Mouse (Mus musculus) spleen, adult 2 months (tissue): ENCODE results near the gene Rmnd5b. TPM values are rescaled to one million over a fixed set of nuclear protein-coding genes. Genes with fewer than 3 reads are reported as not detected.
"Not testable (repeated sequence)": the region's sequence is repeated elsewhere in the genome, so short reads cannot be mapped to it uniquely, and the experiment has no call there.

Experiments used
- DNase-seq, 2 experiments: peaks; one replicate each; pipeline versions ENCODE4 v3.0.0 to v3.0.0-alpha.2; 2012 to 2021; ENCODE audit warnings: low spot score in 2 of 2, low read depth in 1 of 2
- H3K27ac ChIP-seq: fragments of 200-500 bp; 2 replicates; pipeline ENCODE4 v1.5.1; 2012; ENCODE audit warnings: low read length, inconsistent platforms; ENCODE audit not compliant: insufficient read depth
- H3K27me3 ChIP-seq: fragments of 200-500 bp; 2 replicates; pipeline ENCODE4 v1.6.1; 2012; ENCODE audit warnings: mild to moderate bottlenecking, moderate library complexity, low read length, inconsistent platforms; ENCODE audit not compliant: control insufficient read depth, insufficient read depth
- H3K36me3 ChIP-seq: fragments of 200-500 bp; 2 replicates; pipeline ENCODE4 v1.6.1; 2012; ENCODE audit warnings: mild to moderate bottlenecking, low read length, inconsistent platforms; ENCODE audit not compliant: control insufficient read depth, insufficient read depth
- H3K4me1 ChIP-seq: fragments of 200-500 bp; 2 replicates; pipeline ENCODE4 v1.6.1; 2011; ENCODE audit warnings: inconsistent platforms; ENCODE audit not compliant: control insufficient read depth, insufficient read depth, insufficient read length
- H3K4me3 ChIP-seq: fragments of 200-500 bp; 2 replicates; pipeline ENCODE4 v1.5.1; 2011; ENCODE audit warnings: mild to moderate bottlenecking, inconsistent platforms; ENCODE audit not compliant: insufficient read depth, insufficient read length; ENCODE audit errors: extremely low read depth
- CTCF ChIP-seq: fragments of 200-500 bp; IDR thresholded peaks from 2 replicates; pipeline ENCODE4 v1.5.1; 2011; ENCODE audit warnings: mild to moderate bottlenecking, inconsistent platforms; ENCODE audit not compliant: insufficient read depth, insufficient read length, insufficient replicate concordance; ENCODE audit errors: extremely low read depth
- POLR2A ChIP-seq: fragments of 200-500 bp; IDR thresholded peaks from 2 replicates; pipeline ENCODE4 v1.6.1; 2011; ENCODE audit warnings: low read depth, low read length, inconsistent platforms
- WGBS: fragments of 180-500 bp; shearing (Covaris S2); methylation state at CpG from one replicate; pipeline ENCODE4 v1.1.7; 2018; 5-methylcytosine and 5-hydroxymethylcytosine counted together
- polyA plus RNA-seq: library from polyadenylated mRNA; depleted of rRNA; stranded (reverse); fragments of >200 nt; gene quantifications from 2 replicates; pipeline ENCODE4 v1.2.3, GENCODE M21; 2012

Rmnd5b gene
- polyA plus RNA-seq, 1 experiment = 71.2 TPM

DNA sequence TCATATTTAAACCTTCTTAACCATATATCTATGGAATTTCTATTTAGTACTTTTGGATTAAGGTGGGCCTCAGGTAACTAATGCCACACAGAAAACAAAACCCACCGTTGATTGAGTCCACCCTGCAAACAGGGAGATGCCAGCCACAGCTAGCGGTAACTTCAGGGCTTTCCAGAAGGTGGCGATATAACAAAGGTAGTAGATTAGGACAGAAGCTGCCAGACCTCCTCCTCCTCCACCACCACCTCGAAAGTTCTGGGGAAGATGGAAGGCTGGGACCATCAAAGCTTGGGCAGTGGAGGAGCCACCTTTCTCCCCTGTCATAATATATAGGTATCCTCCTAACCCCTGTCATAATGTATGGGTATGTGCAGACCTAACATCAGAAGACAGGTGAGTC lies 18.0 kb downstream of the Rmnd5b start:
- WGBS = 1% methylated on average over 4 of the region's 4 CpGs
- peaks cover 2% of the 10 kb centered on the region; the same call in 1 of the 2 replicates for H3K4me1 ChIP-seq
- DNase-seq = peak; percentile 53 to 70

DNA sequence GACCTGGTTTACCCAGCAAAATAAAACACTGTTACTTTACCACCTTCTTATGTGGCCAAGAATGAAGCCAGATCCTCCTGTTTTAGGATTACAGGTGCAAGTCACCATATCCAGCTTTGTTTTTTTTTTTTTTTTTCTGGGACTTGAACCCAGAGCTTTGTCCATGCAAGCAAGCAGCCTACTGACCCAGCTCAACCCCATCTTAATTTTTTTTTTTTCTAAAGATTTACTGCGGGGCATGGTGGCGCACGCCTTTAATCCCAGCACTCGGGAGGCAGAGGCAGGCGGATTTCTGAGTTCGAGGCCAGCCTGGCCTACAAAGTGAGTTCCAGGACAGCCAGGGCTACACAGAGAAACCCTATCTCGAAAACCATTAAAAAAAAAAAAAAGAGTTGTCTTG lies 19.6 kb downstream of the Rmnd5b start:
- not testable (repeated sequence) for H3K27me3 ChIP-seq, H3K27ac ChIP-seq, H3K4me1 ChIP-seq, H3K4me3 ChIP-seq, DNase-seq, H3K36me3 ChIP-seq
- 90% methylated on average over 7 of the region's 7 CpGs for WGBS

More for the DNA sequence above, 18.0 kb downstream of the Rmnd5b start:
- Histone ChIP-seq H3K27ac (no peak overlapping the region), H3K27me3 (no peaks in the 10 kb centered on the region), H3K4me3 (no peak overlapping the region), H3K36me3 (peaks cover 2% of the 10 kb centered on the region)
- TF ChIP-seq POLR2A (no peak), CTCF (peak; percentile 75; the same call in 1 of the 2 replicates)

GRCm38 (mm10) chr11:51615601-51616000 lies 20.1 kb downstream of the Rmnd5b start:
- TF ChIP-seq POLR2A (peak; percentile 83), CTCF (no peak)
- peak overlapping the region; percentile 89 for H3K27ac ChIP-seq
- H3K27me3 ChIP-seq = no peaks in the 10 kb centered on the region
- H3K4me1 ChIP-seq = peaks cover 2% of the 10 kb centered on the region; the same call in 1 of the 2 replicates
- peak overlapping the region; percentile 61 for H3K4me3 ChIP-seq
- no peaks in the 10 kb centered on the region for H3K36me3 ChIP-seq
- peak in 1 of 2 experiments; percentile 64 for DNase-seq
- WGBS = under 1% methylated on average over 14 of the region's 14 CpGs

DNA sequence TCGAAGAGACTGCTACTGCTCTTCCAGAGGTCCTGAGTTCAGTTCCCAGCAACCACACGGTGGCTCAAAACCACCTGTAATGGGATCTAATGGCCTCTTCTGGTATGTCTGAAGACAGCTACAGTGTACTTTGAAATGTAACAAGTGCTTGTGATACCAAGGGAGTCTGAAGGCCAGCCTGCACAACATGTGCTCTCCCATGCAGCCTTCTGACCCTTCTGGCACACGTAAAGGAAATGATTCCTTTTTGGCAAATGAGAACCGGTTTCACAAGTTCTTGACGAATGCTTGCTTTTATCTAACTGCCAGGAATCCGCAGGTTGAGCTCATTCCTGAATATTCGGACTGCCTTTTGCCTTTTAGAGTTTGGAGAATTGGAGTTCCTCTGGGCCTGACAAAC lies 20.6 kb downstream of the Rmnd5b start:
- peak overlapping the region; percentile 89 for H3K27ac ChIP-seq
- no peaks in the 10 kb centered on the region for H3K36me3 ChIP-seq
- no peak for DNase-seq
- H3K27me3 ChIP-seq = no peaks in the 10 kb centered on the region
- TF ChIP-seq CTCF (no peak), POLR2A (no peak)
- WGBS = 34% methylated on average over 7 of the region's 7 CpGs
- H3K4me1 ChIP-seq = peaks cover 2% of the 10 kb centered on the region; the same call in 1 of the 2 replicates
- H3K4me3 ChIP-seq = peak overlapping the region; percentile 61; the same call in 1 of the 2 replicates

GRCm38 (mm10) chr11:51614256-51614655 lies 21.4 kb downstream of the Rmnd5b start:
- TF ChIP-seq POLR2A (no peak), CTCF (no peak)
- 93% methylated on average over 8 of the region's 8 CpGs for WGBS
- Histone ChIP-seq H3K4me3 (no peak overlapping the region), H3K4me1 (peaks cover 2% of the 10 kb centered on the region; the same call in 1 of the 2 replicates), H3K36me3 (no peaks in the 10 kb centered on the region), H3K27me3 (no peaks in the 10 kb centered on the region), H3K27ac (no peak overlapping the region)
- no peak for DNase-seq

GRCm38 (mm10) chr11:51609940-51610339 lies 25.8 kb downstream of the Rmnd5b start:
- DNase-seq, H3K36me3 ChIP-seq, H3K27ac ChIP-seq, H3K4me1 ChIP-seq, H3K4me3 ChIP-seq, H3K27me3 ChIP-seq: not testable (repeated sequence)
- 70% methylated on average over 5 of the region's 5 CpGs for WGBS

- Histone ChIP-seq H3K4me1 (peaks cover 3% of the 10 kb centered on the region; the same call in 1 of the 2 replicates), H3K4me3 (no peak overlapping the region), H3K27me3 (no peaks in the 10 kb centered on the region), H3K27ac (no peak overlapping the region), H3K36me3 (peaks cover 5% of the 10 kb centered on the region)
- no peak for DNase-seq
- WGBS = 68% methylated on average over 3 of the region's 3 CpGs
- no peak for TF ChIP-seq CTCF
- no peak for TF ChIP-seq POLR2A
Measured at GRCm38 (mm10) chr11:51609266-51609909, 26.3 kb downstream of the Rmnd5b start.
